Mouse (Mus musculus) lung, postnatal 14 days (tissue): ENCODE measurements around the gene Zfp963.
A peak's percentile ranks its signal among the peaks of the same experiment; 100 is the strongest.
"Not testable (repeated sequence)": the region's sequence is repeated elsewhere in the genome, so short reads cannot be mapped to it uniquely, and the experiment has no call there.

ENCODE experiments used
- DNase-seq: peaks from one replicate; pipeline ENCODE4 v3.0.0; 2021

The Zfp963 gene

DNA sequence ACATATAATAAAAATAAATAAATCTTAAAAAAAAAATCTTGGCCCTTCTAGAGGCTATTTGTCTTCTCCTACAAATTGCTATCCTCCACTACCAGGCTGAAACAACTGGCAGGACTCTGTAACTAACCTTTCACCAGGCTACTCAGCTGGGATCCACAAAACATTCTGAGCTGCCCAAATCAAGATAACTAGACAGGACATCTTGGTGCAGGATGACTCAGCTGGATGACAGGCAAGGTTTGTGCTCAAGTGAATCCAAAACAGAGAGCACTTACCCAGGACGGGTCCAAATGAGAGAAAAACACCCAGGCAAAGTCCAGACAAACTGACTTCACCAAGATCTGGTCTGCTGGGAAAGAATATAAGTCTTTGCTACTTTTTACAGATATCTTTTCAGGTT is 14.3 kb downstream of the Zfp963 start:
- no peak for DNase-seq

DNA sequence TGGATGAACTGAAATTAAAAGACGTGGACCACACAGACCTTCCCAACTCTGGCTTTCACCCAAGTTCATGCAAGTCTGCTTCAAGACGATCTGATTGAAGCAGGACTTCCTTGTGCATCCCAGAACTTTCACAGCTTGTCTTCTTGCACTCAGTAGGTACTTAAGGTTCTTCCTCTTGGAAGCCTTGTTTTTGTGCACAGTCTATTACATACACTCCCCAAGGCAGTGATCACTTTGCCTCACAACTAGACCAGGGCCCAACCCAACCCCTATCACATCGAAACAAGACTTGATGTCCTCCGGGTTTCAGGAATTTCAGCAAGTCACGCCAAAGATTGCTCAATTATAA is 32.6 kb downstream of the Zfp963 start:
- no peak for DNase-seq

DNA sequence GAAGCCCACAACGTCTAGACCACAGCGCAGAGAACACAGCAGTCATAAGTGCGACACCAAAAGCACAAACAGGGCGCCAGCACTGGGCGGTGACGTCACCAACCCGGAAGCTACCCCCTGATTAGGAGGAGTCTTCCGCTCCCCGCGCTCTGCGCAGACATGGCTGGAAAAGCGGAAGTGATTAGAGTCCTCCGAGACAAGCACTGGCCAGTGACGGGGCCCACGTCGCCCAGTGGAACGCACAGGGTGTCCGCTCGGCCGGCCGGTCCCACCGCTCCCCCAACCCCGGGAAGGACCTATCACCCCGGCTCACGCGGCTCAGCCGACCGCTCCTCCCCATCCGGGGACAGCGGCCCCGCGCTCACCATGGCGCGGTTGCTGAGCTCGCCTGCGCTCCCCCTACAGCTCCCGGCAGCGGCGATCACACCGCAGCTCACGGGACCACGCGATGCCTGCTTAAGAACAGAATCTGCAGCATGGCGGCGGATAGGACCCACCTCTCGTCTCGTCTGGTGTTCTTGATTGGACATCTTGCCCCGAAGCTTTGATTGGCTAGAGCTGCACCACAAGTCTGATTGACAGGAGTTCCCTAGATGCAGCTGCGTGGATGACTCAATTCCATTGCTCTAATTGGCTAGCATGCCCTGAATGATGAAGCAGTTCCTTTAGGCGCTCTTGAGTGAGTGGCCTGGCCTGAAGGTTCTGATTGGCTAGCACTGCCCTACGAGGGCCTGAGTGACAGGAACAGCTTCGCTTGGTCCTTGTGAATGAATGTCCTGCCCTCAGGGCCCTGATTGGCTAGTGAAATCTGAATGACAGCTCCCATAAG is 33.2 kb downstream of the Zfp963 start:
- peak; percentile 96 for DNase-seq

DNA sequence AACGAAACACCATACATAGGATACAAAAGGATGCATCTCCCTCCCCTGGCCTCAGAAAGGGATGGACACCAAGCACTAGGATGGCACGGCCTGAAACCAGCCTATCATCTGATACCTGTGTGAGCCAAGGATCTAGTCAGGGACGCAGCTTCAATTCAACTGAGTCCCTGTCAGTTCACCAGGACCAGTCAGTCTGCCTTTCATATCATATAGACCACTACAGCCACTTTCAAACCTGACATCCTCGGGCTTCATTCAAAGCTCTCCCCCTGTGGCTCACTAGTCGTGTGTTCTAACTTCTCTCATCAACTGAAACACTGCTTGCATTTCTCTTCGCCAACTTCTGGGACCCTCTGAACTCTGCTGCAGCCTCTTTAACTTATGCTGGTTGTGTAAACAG is 34.4 kb downstream of the Zfp963 start:
- no peak for DNase-seq

DNA sequence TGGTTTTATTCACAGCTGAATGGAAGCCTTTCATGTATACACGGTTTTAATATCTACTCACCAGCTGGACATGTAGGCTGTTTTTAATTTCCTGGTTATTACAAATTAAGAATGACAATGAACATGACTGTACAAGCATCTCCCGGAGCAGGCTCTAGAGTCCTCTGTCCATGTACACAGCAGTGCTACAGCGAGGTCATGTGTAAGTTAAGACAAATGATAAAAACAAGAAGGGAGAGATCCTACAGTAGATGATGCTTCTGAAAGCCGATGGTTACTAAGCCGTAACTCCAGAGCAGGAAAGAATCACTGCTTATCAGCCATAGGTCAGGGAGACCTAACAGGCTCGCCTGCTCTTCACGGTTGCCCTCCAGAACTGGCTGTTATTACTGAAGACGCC is 36.3 kb downstream of the Zfp963 start:
- DNase-seq = no peak

DNA sequence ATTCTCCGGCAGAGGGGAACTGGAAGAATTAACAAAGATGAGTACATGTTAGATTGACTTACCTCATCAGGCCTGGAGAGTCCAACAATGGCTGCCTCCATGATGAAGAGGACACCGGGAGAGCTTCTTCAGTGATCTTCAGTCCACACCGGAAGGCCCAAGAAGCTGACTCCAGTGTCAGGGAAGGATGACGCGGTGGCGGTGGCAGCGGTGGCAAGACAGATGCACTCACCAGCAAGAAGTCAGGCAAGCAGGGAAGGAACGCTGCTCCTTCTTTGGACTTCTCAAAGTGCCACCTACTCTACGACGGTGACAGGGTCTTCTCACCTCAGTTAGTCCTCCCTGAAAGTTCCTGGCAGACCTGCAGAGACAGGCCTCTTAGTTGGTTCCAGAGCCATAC is 39.1 kb downstream of the Zfp963 start, which contains the start of gene Zfp869:
Gene Zfp869, minus strand, starts transcription at position 101 of the 400 bp plus-strand sequence.
- not testable (repeated sequence) for DNase-seq

DNA sequence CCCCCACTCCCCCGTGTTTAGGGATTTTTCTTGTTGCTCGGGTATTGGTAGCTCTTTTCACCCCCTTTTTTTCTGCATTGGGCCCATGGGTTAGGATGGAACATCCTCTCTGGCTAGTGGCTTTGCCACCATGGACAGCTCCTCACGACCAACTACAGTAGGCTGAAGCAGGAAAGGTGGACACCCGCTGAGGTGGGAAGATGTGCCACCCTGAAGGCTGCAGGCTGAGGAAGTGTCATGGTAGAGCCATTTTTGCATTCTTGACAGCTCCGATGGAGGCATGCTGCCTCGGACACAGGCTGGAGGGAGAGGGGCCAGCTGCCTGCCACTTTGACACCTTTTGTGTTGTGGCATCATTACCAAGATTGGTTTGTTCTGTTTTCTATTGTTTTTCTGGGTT is 48.0 kb downstream of the Zfp963 start:
- no peak for DNase-seq
